Mouse (Mus musculus) intestine, embryonic 16.5 days (tissue): ENCODE results near the gene Hist1h2bk. TPM values are rescaled to one million over a fixed set of nuclear protein-coding genes. Genes with fewer than 3 reads are reported as not detected.
A peak's percentile ranks its signal among the peaks of the same experiment; 100 is the strongest.
"Not testable (repeated sequence)": the region's sequence is repeated elsewhere in the genome, so short reads cannot be mapped to it uniquely, and the experiment has no call there.

Experiments used
- ATAC-seq: fragments of 200-750 bp; cut with Nextera tagmentation; 2 replicates; pipeline ENCODE4 v1.8.0; 2017; ENCODE audit warnings: moderate TSS enrichment, moderate library complexity
- H3K27ac ChIP-seq: fragments of 300-500 bp; sonication (generic); 2 replicates; pipeline ENCODE4 v1.5.1; 2014; ENCODE audit warnings: mild to moderate bottlenecking, low read length
- H3K27me3 ChIP-seq: fragments of 300-500 bp; sonication (generic); replicated peaks from 2 replicates; pipeline ENCODE4 v1.6.1; 2014; ENCODE audit warnings: low read length, control low read depth, mixed read lengths; ENCODE audit not compliant: control insufficient read depth, insufficient read depth
- H3K36me3 ChIP-seq: fragments of 300-500 bp; sonication (generic); 2 replicates; pipeline ENCODE4 v1.6.1; 2014; ENCODE audit warnings: low read length, control low read depth; ENCODE audit not compliant: control insufficient read depth, insufficient read depth
- H3K4me1 ChIP-seq: fragments of 300-500 bp; sonication (generic); 2 replicates; pipeline ENCODE4 v1.6.1; 2014; ENCODE audit warnings: low read length, control low read depth, mixed read lengths; ENCODE audit not compliant: control insufficient read depth, insufficient read depth
- H3K4me2 ChIP-seq: fragments of 300-500 bp; sonication (generic); 2 replicates; pipeline ENCODE4 v1.6.1; 2014; ENCODE audit warnings: low read depth, low read length, control low read depth
- H3K4me3 ChIP-seq: fragments of 300-500 bp; sonication (generic); 2 replicates; pipeline ENCODE4 v1.5.1; 2014; ENCODE audit warnings: mild to moderate bottlenecking, low read length
- H3K9ac ChIP-seq: fragments of 300-500 bp; sonication (generic); 2 replicates; pipeline ENCODE4 v1.6.1; 2014; ENCODE audit warnings: low read depth, low read length
- H3K9me3 ChIP-seq: fragments of 300-500 bp; sonication (generic); 2 replicates; pipeline ENCODE4 v1.6.1; 2016; ENCODE audit warnings: low read length, control low read depth; ENCODE audit not compliant: control insufficient read depth
- WGBS: fragments of 180-500 bp; shearing (Covaris S2); extraction: QIAGEN DNeasy Blood & Tissue Kit; methylation state at CpG from one replicate; pipeline ENCODE4 v1.1.7; 2014; 5-methylcytosine and 5-hydroxymethylcytosine counted together
- microRNA-seq: library from miRNA; unstranded; fragments of <30 nt; microRNA quantifications from one replicate; pipeline ENCODE4, GENCODE M21; 2016
- polyA plus RNA-seq: library from polyadenylated mRNA; unstranded; fragments of >200 nt; fragmentation: Nextera tagmentation; extraction: Ambion mirVana; gene quantifications from 2 replicates; pipeline ENCODE4 v1.2.1, GENCODE M21; 2015

Gene Hist1h2bk
- polyA plus RNA-seq, 1 experiment from 2014 or later, result 1.8 TPM

DNA sequence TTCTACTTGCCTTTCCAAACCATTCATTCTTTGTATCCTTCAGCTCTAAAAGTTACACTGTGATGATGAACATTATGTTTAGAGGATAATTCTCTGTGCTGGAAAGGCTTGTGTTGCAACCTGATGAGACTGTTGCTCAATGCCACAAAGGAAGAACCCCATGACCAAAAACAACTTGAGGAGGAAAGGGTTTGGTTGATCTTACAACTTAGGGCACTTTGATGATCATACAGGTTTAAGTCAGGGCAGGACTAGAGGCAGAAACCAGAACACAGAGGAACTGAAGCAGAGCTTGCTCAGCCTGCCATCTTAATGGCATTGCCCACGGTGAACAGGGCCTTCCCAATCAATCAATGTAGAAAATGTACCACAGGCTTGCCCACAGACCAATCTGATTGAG lies 25.8 kb downstream of the Hist1h2bk start:
- H3K4me2 ChIP-seq, result no peak overlapping the region
- no peak overlapping the region for H3K27ac ChIP-seq
- WGBS, result 74% methylated on average over 1 of the region's 1 CpGs
- ATAC-seq, result no peak
- H3K36me3 ChIP-seq, result no peaks in the 10 kb centered on the region
- no peaks in the 10 kb centered on the region for H3K9me3 ChIP-seq
- no peaks in the 10 kb centered on the region for H3K27me3 ChIP-seq
- no peaks in the 10 kb centered on the region for H3K4me1 ChIP-seq
- no peak overlapping the region for H3K9ac ChIP-seq
- H3K4me3 ChIP-seq, result no peak overlapping the region

DNA sequence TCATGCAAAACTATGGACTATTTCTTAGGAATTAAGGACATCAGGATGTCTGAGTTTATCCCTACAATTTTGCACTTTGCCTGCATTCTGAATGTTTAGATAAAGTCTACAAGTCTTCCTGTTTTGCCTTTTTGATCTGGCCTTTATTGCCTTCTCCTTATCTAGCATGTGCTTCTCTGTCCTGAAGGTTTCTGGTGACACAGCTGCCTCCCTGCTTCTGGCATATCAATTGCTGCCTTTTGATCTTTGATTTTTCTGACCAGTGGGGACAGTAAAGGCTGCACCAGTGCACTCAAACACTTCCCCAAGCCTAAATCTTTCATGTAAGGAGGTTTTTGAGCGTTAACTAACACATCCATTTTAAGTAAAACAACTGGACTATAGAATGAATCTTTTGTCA lies 27.8 kb downstream of the Hist1h2bk start:
- 55% methylated on average over 1 of the region's 1 CpGs for WGBS
- H3K4me2 ChIP-seq, result no peak overlapping the region
- H3K4me3 ChIP-seq, result no peak overlapping the region
- no peak overlapping the region for H3K9ac ChIP-seq
- peak; percentile 82 for ATAC-seq
- no peaks in the 10 kb centered on the region for H3K4me1 ChIP-seq
- no peaks in the 10 kb centered on the region for H3K27me3 ChIP-seq
- H3K27ac ChIP-seq, result no peak overlapping the region
- no peaks in the 10 kb centered on the region for H3K36me3 ChIP-seq
- no peaks in the 10 kb centered on the region for H3K9me3 ChIP-seq

DNA sequence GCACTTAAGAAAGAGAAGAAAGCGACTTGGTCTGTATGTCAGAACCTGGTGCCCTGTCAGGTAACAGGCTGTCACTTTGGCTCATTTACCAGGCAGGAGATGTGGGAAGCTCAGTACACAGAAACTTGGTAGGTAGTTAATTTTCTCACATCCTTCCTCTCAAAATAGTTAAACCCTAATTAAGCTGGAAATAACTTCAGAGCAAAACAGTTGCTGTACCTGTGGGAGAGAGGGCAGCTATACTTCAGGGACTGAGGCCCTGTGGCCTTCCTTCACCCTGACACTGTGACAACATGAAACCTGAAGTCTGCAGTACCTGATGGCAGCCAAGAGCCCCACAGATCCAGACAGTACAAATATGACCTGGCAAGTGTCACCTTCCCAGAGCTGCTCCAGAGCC lies 48.5 kb downstream of the Hist1h2bk start, which contains the start of gene Vmn1r188:
Vmn1r188 (plus strand) TSS at position 301 of the 400 bp plus-strand sequence.
- not testable (repeated sequence) for H3K9me3 ChIP-seq, ATAC-seq, H3K4me1 ChIP-seq

More for the DNA sequence above, 48.5 kb downstream of the Hist1h2bk start, which contains the start of gene Vmn1r188:
- H3K27me3 ChIP-seq, H3K27ac ChIP-seq, H3K36me3 ChIP-seq, H3K4me2 ChIP-seq, H3K4me3 ChIP-seq, H3K9ac ChIP-seq: not testable (repeated sequence)
- WGBS, result 71% methylated on average over 1 of the region's 1 CpGs

Small RNAs within 50 kb of the gene (microRNA-seq; reads per million reads assigned to microRNA genes)
- gene Gm26300, result not detected
- not detected for gene Gm44390
- gene Gm44486, result not detected

Other genes starting within 250 kb of the Hist1h2bk start
- gene Hist1h2an, start 248.7 kb upstream of the Hist1h2bk start, polyA plus RNA-seq, result 3.8 and 4.1 TPM in 2 replicates
- gene Hist1h2bp, start 248.4 kb upstream of the Hist1h2bk start, polyA plus RNA-seq, result 1.5 and 1.7 TPM in 2 replicates
- 13.4 and 17.9 TPM in 2 replicates for gene Hist1h2bq, start 225.7 kb upstream of the Hist1h2bk start, polyA plus RNA-seq
- gene Hist1h2ao, start 225.4 kb upstream of the Hist1h2bk start, polyA plus RNA-seq, result not detected in 2 replicates
- gene Hist1h4m, start 224.1 kb upstream of the Hist1h2bk start, polyA plus RNA-seq, result 1.0 TPM in 1 of 2 replicates, not detected in the other
- 5.7 and 9.6 TPM in 2 replicates for gene Hist1h4n, start 203.7 kb upstream of the Hist1h2bk start, polyA plus RNA-seq
- gene Hist1h2ap, start 202.4 kb upstream of the Hist1h2bk start, polyA plus RNA-seq, result 2,307 and 2,693 TPM in 2 replicates
- gene Hist1h2br, start 202.1 kb upstream of the Hist1h2bk start, polyA plus RNA-seq, result 15.5 and 19.5 TPM in 2 replicates
- 4.4 and 4.7 TPM in 2 replicates for gene Zfp184, start 90.8 kb upstream of the Hist1h2bk start, polyA plus RNA-seq
- 0.10 TPM in 1 of 2 replicates, not detected in the other for gene Pom121l2, start 54.7 kb upstream of the Hist1h2bk start, polyA plus RNA-seq
- 1.4 and 2.0 TPM in 2 replicates for gene Prss16, start 26.1 kb upstream of the Hist1h2bk start, polyA plus RNA-seq
- gene Hist1h2ah, start 302 bp upstream of the Hist1h2bk start, polyA plus RNA-seq, result 4.6 and 5.1 TPM in 2 replicates
- gene Hist1h4i, start 5.5 kb downstream of the Hist1h2bk start, polyA plus RNA-seq, result 18.8 and 22.0 TPM in 2 replicates
- gene Hist1h2ag, start 7.1 kb downstream of the Hist1h2bk start, polyA plus RNA-seq, result 17.4 and 30.0 TPM in 2 replicates
- gene Hist1h2bj, start 7.3 kb downstream of the Hist1h2bk start, polyA plus RNA-seq, result 4.7 and 7.7 TPM in 2 replicates
- not detected in 2 replicates for gene Vmn1r188, start 48.6 kb downstream of the Hist1h2bk start, polyA plus RNA-seq
- not detected in 2 replicates for gene Vmn1r189, start 70.0 kb downstream of the Hist1h2bk start, polyA plus RNA-seq
- not detected in 2 replicates for gene Vmn1r191, start 148.1 kb downstream of the Hist1h2bk start, polyA plus RNA-seq
- gene Vmn1r192, start 155.3 kb downstream of the Hist1h2bk start, polyA plus RNA-seq, result not detected in 2 replicates
- not detected in 2 replicates for gene Vmn1r193, start 187.3 kb downstream of the Hist1h2bk start, polyA plus RNA-seq
- gene Vmn1r194, start 208.3 kb downstream of the Hist1h2bk start, polyA plus RNA-seq, result not detected in 2 replicates
- gene Vmn1r195, start 234.7 kb downstream of the Hist1h2bk start, polyA plus RNA-seq, result not detected in 2 replicates